Mouse (Mus musculus): ENCODE data around the gene Mei4.

Mei4 gene

DNA sequence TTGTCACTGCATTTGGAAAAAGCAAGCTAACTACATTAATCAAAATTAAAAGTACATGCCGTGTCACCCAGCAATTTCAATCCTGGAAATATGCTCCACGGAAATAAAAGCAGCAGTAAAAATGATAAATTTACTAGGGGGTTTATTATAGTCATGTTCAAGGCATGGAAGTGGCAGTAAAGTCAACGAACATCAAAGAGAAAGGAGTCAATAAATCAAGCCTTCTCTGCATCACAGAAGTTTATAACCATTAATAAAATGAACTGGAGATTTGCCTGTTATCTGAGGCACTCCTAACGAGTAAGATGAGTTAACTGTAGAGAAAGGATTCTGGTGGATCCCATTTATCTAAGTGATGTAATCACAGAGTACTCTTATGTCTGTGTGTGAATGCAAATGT is 298.9 kb downstream of the Mei4 start:
- no peak for DNase-seq

DNA sequence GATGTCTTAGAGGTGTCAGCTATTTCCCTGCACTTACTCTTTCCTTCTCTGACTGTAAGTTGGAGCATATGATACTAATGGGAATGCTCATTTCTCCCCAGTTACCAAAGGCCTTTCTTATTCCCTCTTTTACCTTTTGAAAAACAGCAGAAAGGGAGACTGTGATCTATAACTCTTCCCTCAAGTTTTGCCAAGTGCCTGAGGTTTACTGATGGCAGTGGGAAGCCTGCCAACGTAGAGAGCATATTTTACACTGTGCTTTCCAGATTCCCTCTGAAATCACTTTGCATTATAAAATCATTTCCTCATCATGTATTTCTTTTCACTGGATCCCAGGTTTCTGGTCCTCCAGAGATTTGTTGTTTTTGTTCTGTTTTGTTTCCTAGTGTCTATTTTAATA is 354.5 kb downstream of the Mei4 start:
- DNase-seq: no peak

DNA sequence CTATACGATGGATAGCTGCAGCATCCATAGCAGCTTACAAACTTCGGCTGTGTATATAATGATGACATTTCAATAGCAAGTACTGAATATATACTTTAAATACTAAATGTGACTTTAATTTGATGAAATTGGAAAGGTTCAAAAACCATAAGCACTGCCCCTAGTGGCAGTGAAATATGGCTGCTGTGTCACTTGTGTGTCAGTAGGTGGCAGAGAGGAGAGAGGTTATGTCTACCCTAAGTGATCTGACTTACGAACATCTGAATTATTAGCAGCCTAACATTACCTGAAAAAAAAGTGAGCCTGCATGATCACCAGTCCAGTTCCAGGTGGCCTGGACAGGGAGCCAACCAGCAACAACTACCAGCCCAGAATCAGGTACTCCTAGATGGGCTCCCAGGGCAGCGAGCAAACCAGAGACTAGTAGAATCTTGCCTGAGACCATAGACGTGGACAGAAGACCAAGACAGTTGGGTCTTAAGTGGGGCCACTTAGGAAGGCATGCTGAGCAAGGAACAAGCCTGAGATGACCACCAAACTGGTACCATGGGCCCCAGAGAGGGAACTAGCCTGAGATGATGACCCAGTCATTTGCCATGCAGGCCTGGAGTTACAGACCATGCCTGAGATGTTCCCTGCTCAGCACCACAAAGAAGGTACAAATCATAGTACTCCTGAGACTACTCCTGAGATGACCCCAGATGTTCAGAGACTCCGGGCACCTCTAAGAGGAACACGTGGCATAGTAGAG is 384.4 kb downstream of the Mei4 start:
- DNase-seq: no peak
